8 mouse cellular contexts compared by ENCODE assay signal in the genomic region with DNA sequence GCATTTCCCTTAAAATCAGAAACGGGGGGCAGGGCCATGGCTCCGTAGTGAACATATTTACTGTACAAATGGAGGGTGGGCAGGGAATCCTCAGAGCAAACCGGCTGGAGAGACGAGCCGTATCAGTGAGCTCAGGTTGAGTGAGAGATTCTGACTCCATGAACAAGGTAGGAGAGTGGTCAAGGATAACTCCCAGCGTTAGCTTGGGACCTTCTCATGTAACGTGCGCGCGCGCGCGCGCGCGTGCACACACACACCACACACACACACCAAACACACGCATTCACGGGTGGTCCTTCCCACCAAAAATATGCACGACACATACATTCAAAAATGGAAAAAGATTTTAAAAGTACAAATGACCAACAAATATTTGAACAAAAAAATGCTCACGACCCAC. TPM values are rescaled to one million over a fixed set of nuclear protein-coding genes. Genes with fewer than 3 reads are reported as not detected.
A peak's percentile ranks its signal among the peaks of the same experiment; 100 is the strongest.
DNase-seq lines count a peak whose midpoint lies in the region; ATAC-seq and TF ChIP-seq lines count a peak whose summit lies in the region.

No protein-coding gene starts in this region.

- TF ChIP-seq CTCF in intestine, postnatal 0 days (IDR thresholded peaks at IDR 0.05; ENCODE audit: low read depth), result no peak

- no peak for DNase-seq in hindbrain, embryonic 10.5 days (ENCODE audit: low spot score)
- DNase-seq in thymus, postnatal 0 days (ENCODE audit: low spot score), result peak; percentile 21
- no peak for DNase-seq in thymus, adult 18-20 months
- no peak for DNase-seq in ovary, postnatal 36 days (ENCODE audit: low spot score)
- DNase-seq in right cerebral cortex, postnatal 25 days, result no peak
- no peak for DNase-seq in layer of hippocampus, adult 18-20 months (ENCODE audit: low spot score in 2 of 2)

- no peak overlapping the region for H3K9ac ChIP-seq in hindbrain, embryonic 16.5 days (ENCODE audit: low read depth, low read length)
- H3K9ac ChIP-seq in intestine, postnatal 0 days (ENCODE audit: low read depth, low read length), result no peak overlapping the region

- no peak overlapping the region for H3K4me2 ChIP-seq in hindbrain, embryonic 16.5 days (ENCODE audit: low read length)
- H3K4me2 ChIP-seq in intestine, postnatal 0 days (replicated peaks; ENCODE audit: low read depth), result peak overlapping the region; percentile 43

- H3K36me3 ChIP-seq in hindbrain, embryonic 10.5 days, result peaks cover 17% of the 10 kb centered on the region
- peaks cover 13% of the 10 kb centered on the region for H3K36me3 ChIP-seq in hindbrain, embryonic 16.5 days (ENCODE audit: control insufficient read depth, insufficient read depth, low read length)
- H3K36me3 ChIP-seq in intestine, postnatal 0 days (ENCODE audit: control insufficient read depth, insufficient read depth), result peaks cover 6% of the 10 kb centered on the region; the same call in 1 of the 2 replicates

- 0 out of 2 replicates have a peak overlapping the region, but pooled peaks have one; percentile 67 for H3K27ac ChIP-seq in hindbrain, embryonic 10.5 days
- no peak overlapping the region for H3K27ac ChIP-seq in hindbrain, embryonic 16.5 days (ENCODE audit: low read depth, low read length)
- H3K27ac ChIP-seq in intestine, postnatal 0 days (ENCODE audit: low read depth, low read length), result no peak overlapping the region

- no peaks in the 10 kb centered on the region for H3K9me3 ChIP-seq in hindbrain, embryonic 10.5 days
- no peaks in the 10 kb centered on the region for H3K9me3 ChIP-seq in hindbrain, embryonic 16.5 days (ENCODE audit: control insufficient read depth, low read length)
- no peaks in the 10 kb centered on the region for H3K9me3 ChIP-seq in intestine, postnatal 0 days (ENCODE audit: control insufficient read depth)

- ATAC-seq in hindbrain, embryonic 16.5 days, result no peak
- no peak for ATAC-seq in intestine, postnatal 0 days

- H3K4me1 ChIP-seq in hindbrain, embryonic 10.5 days (replicated peaks), result peaks cover 49% of the 10 kb centered on the region
- peaks cover 19% of the 10 kb centered on the region for H3K4me1 ChIP-seq in hindbrain, embryonic 16.5 days (ENCODE audit: control insufficient read depth, insufficient read depth, low read depth, low read length)
- H3K4me1 ChIP-seq in intestine, postnatal 0 days (replicated peaks; ENCODE audit: control insufficient read depth, insufficient read depth, low read length), result peaks cover 8% of the 10 kb centered on the region; the same call in 1 of the 2 replicates

- WGBS in hindbrain, embryonic 10.5 days, result 86% methylated on average over 20 of the region's 20 CpGs
- WGBS in hindbrain, embryonic 16.5 days, result 87% methylated on average over 20 of the region's 20 CpGs
- WGBS in intestine, postnatal 0 days, result 84% methylated on average over 20 of the region's 20 CpGs

- no peak overlapping the region for H3K4me3 ChIP-seq in hindbrain, embryonic 10.5 days
- H3K4me3 ChIP-seq in hindbrain, embryonic 16.5 days (ENCODE audit: low read length), result no peak overlapping the region
- H3K4me3 ChIP-seq in intestine, postnatal 0 days (ENCODE audit: low read depth, low read length), result peak overlapping the region; percentile 18; the same call in 1 of the 2 replicates

- no peaks in the 10 kb centered on the region for H3K27me3 ChIP-seq in hindbrain, embryonic 10.5 days (ENCODE audit: insufficient read depth, poor library complexity, severe bottlenecking)
- H3K27me3 ChIP-seq in hindbrain, embryonic 16.5 days (replicated peaks; ENCODE audit: control insufficient read depth, insufficient read depth, low read length), result no peaks in the 10 kb centered on the region
- H3K27me3 ChIP-seq in intestine, postnatal 0 days (replicated peaks; ENCODE audit: control insufficient read depth, insufficient read depth, low read length), result no peaks in the 10 kb centered on the region

RNA-seq across cellular contexts. Expression of gene Pmpcb, which starts 1.8 kb away (rescaled TPM):
- polyA plus RNA-seq in hindbrain, embryonic 10.5 days (2016; fragmentation: Nextera tagmentation; extraction: Ambion mirVana), result 75.4 and 78.2 TPM in 2 replicates
- 69.2 and 72.0 TPM in 2 replicates for polyA plus RNA-seq in hindbrain, embryonic 16.5 days (2015; fragmentation: Nextera tagmentation; extraction: Ambion mirVana)
- polyA plus RNA-seq in thymus, postnatal 0 days (2015; fragmentation: Nextera tagmentation; extraction: Ambion mirVana), result 68.0 and 71.5 TPM in 2 replicates
- polyA plus RNA-seq in intestine, postnatal 0 days (2015; fragmentation: Nextera tagmentation; extraction: Ambion mirVana), result 68.9 and 70.0 TPM in 2 replicates
- total RNA-seq in layer of hippocampus, adult 18-20 months (2021), result 10 to 100 TPM; 76.1 to 87.9 TPM

RNA-seq across cellular contexts. Expression of gene Napepld, which starts 33.9 kb away (rescaled TPM):
- 5.6 and 6.1 TPM in 2 replicates for polyA plus RNA-seq in hindbrain, embryonic 10.5 days (2016; fragmentation: Nextera tagmentation; extraction: Ambion mirVana)
- 2.6 and 2.9 TPM in 2 replicates for polyA plus RNA-seq in hindbrain, embryonic 16.5 days (2015; fragmentation: Nextera tagmentation; extraction: Ambion mirVana)
- 0.86 and 0.90 TPM in 2 replicates for polyA plus RNA-seq in thymus, postnatal 0 days (2015; fragmentation: Nextera tagmentation; extraction: Ambion mirVana)
- polyA plus RNA-seq in intestine, postnatal 0 days (2015; fragmentation: Nextera tagmentation; extraction: Ambion mirVana), result 2.1 and 2.3 TPM in 2 replicates
- 10 to 100 TPM; 31.6 to 31.8 TPM for total RNA-seq in layer of hippocampus, adult 18-20 months (2021)

RNA-seq across cellular contexts. Expression of gene Dnajc2, which starts 50.0 kb away (rescaled TPM):
- polyA plus RNA-seq in hindbrain, embryonic 10.5 days (2016; fragmentation: Nextera tagmentation; extraction: Ambion mirVana), result 67.1 and 94.3 TPM in 2 replicates
- 56.6 and 66.3 TPM in 2 replicates for polyA plus RNA-seq in hindbrain, embryonic 16.5 days (2015; fragmentation: Nextera tagmentation; extraction: Ambion mirVana)
- polyA plus RNA-seq in thymus, postnatal 0 days (2015; fragmentation: Nextera tagmentation; extraction: Ambion mirVana), result 125 and 126 TPM in 2 replicates
- polyA plus RNA-seq in intestine, postnatal 0 days (2015; fragmentation: Nextera tagmentation; extraction: Ambion mirVana), result 44.5 and 48.1 TPM in 2 replicates
- total RNA-seq in layer of hippocampus, adult 18-20 months (2021), result 10 to 100 TPM; 29.8 to 31.1 TPM

RNA-seq across cellular contexts. Expression of gene Psmc2, which starts 50.0 kb away (rescaled TPM):
- polyA plus RNA-seq in hindbrain, embryonic 10.5 days (2016; fragmentation: Nextera tagmentation; extraction: Ambion mirVana), result 231 and 236 TPM in 2 replicates
- 183 and 187 TPM in 2 replicates for polyA plus RNA-seq in hindbrain, embryonic 16.5 days (2015; fragmentation: Nextera tagmentation; extraction: Ambion mirVana)
- 195 and 204 TPM in 2 replicates for polyA plus RNA-seq in thymus, postnatal 0 days (2015; fragmentation: Nextera tagmentation; extraction: Ambion mirVana)
- polyA plus RNA-seq in intestine, postnatal 0 days (2015; fragmentation: Nextera tagmentation; extraction: Ambion mirVana), result 96.0 and 99.6 TPM in 2 replicates
- 100 to 1,000 TPM; 113 to 117 TPM for total RNA-seq in layer of hippocampus, adult 18-20 months (2021)
